Mouse (Mus musculus): ENCODE measurements at regions not wholly inside any gene's neighbourhood (a gene's known extent, or its start where the extent isn't known, plus 50 kb on each side); places are given as distances from the start of the nearest gene placed in this dataset.
"Not testable (repeated sequence)": the region's sequence is repeated elsewhere in the genome, so short reads cannot be mapped to it uniquely, and the experiment has no call there.

GRCm38 (mm10) chr16:3115336-3116112 lies 475.3 kb upstream of the Olfr161 start:
- not testable (repeated sequence) for TF ChIP-seq CTCF (IDR thresholded peaks at IDR 0.05; ENCODE audit: control insufficient read depth, insufficient read depth, insufficient read length); MAX (IDR thresholded peaks at IDR 0.05); USF1 (IDR thresholded peaks at IDR 0.05; ENCODE audit: low read depth); MYOG (IDR thresholded peaks at IDR 0.05; ENCODE audit: control insufficient read depth, extremely low read depth, insufficient read length); MYOD1 (IDR thresholded peaks at IDR 0.05; ENCODE audit: control insufficient read depth, insufficient read length, low read depth); FOSL1 (IDR thresholded peaks at IDR 0.05; ENCODE audit: insufficient read depth, low read length, poor library complexity, severe bottlenecking)
